Mouse (Mus musculus) hindbrain, embryonic 16.5 days (tissue): ENCODE results near the gene Ctrc. TPM values are rescaled to one million over a fixed set of nuclear protein-coding genes. Genes with fewer than 3 reads are reported as not detected.

Experiments
- ATAC-seq: fragments of 200-750 bp; cut with Nextera tagmentation; 2 replicates; pipeline ENCODE4 v1.8.0; 2017; ENCODE audit warnings: moderate TSS enrichment, moderate library complexity
- H3K27ac ChIP-seq: fragments of 300-500 bp; sonication (generic); 2 replicates; pipeline ENCODE4 v1.5.1; 2014; ENCODE audit warnings: low read depth, mild to moderate bottlenecking, control low read depth, low read length, moderate library complexity
- H3K27me3 ChIP-seq: fragments of 300-500 bp; sonication (generic); replicated peaks from 2 replicates; pipeline ENCODE4 v1.6.1; 2014; ENCODE audit warnings: low read length; ENCODE audit not compliant: control insufficient read depth, insufficient read depth
- H3K36me3 ChIP-seq: fragments of 300-500 bp; sonication (generic); 2 replicates; pipeline ENCODE4 v1.6.1; 2014; ENCODE audit warnings: mild to moderate bottlenecking, low read length, moderate library complexity, mixed read lengths; ENCODE audit not compliant: control insufficient read depth, insufficient read depth
- H3K4me1 ChIP-seq: fragments of 300-500 bp; sonication (generic); 2 replicates; pipeline ENCODE4 v1.6.1; 2014; ENCODE audit warnings: low read depth, low read length; ENCODE audit not compliant: control insufficient read depth, insufficient read depth
- H3K4me2 ChIP-seq: fragments of 300-500 bp; sonication (generic); 2 replicates; pipeline ENCODE4 v1.6.1; 2014; ENCODE audit warnings: mild to moderate bottlenecking, low read length, control low read depth, moderate library complexity
- H3K4me3 ChIP-seq: fragments of 300-500 bp; sonication (generic); 2 replicates; pipeline ENCODE4 v1.5.1; 2014; ENCODE audit warnings: mild to moderate bottlenecking, low read length, control low read depth, moderate library complexity
- H3K9ac ChIP-seq: fragments of 300-500 bp; sonication (generic); 2 replicates; pipeline ENCODE4 v1.6.1; 2014; ENCODE audit warnings: low read depth, mild to moderate bottlenecking, control low read depth, low read length, moderate library complexity
- H3K9me3 ChIP-seq: fragments of 300-500 bp; sonication (generic); 2 replicates; pipeline ENCODE4 v1.6.1; 2014; ENCODE audit warnings: mild to moderate bottlenecking, low read length, moderate library complexity; ENCODE audit not compliant: control insufficient read depth
- WGBS: fragments of 180-500 bp; shearing (Covaris S2); extraction: QIAGEN DNeasy Blood & Tissue Kit; methylation state at CpG from one replicate; pipeline ENCODE4 v1.1.7; 2014; 5-methylcytosine and 5-hydroxymethylcytosine counted together
- polyA plus RNA-seq: library from polyadenylated mRNA; unstranded; fragments of >200 nt; fragmentation: Nextera tagmentation; extraction: Ambion mirVana; gene quantifications from 2 replicates; pipeline ENCODE4 v1.2.1, GENCODE M21; 2015

Ctrc gene
- polyA plus RNA-seq, 1 experiment from 2014 or later, result not detected

DNA sequence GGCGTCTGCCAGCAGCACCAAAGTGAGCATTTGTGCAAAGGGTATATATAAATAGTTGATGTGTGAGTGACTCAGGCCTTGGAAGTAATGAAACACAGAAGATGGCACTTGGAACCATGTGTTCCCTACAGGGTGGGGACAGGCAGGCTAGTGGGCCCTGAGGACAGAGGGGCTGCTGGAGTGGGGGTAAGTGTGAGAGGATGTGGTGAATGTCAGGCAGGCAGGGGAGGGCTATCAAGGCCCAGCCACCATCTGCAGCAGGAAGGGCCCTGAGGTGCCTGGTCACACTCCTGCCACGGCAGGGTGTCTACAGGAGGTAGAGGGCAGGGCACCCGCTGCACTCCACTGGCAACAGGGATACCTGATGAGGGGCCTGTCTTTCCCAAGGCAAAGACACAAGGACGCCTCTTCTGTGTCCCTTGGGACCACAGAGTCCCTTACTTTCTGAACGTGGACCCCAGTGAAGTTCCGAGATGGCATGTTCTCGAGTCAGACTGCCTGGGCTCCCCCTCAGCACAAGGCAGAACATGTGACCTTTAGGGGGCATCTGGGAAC is 17.6 kb upstream of the Ctrc start:
- Histone ChIP-seq H3K4me2 (no peak overlapping the region), H3K36me3 (peaks cover 14% of the 10 kb centered on the region; the same call in 1 of the 2 replicates), H3K27ac (no peak overlapping the region), H3K9ac (no peak overlapping the region), H3K4me1 (peaks cover 11% of the 10 kb centered on the region), H3K9me3 (no peaks in the 10 kb centered on the region), H3K4me3 (no peak overlapping the region), H3K27me3 (no peaks in the 10 kb centered on the region)
- no peak for ATAC-seq
- WGBS, result 91% methylated on average over 7 of the region's 7 CpGs

DNA sequence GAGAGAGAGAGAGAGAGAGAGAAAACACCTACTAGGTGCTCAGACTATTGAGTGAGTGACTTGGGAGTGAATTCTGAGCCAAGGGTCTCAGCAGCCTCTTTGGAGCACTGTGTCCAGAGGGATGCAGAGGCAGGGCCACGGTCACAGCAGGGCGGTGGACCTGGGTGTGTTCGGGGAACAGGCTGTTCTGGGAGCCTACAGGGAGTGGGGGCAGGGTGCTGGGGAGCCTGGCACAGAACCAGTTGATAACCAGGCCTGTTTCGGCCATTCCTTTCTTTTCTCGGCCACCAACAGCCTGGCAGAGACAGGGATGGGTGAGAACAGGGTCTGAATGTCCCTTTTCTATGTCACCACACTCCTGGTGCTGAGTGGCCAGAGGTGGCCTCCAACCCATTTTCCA is 16.7 kb upstream of the Ctrc start:
- H3K27me3 ChIP-seq, result no peaks in the 10 kb centered on the region
- H3K36me3 ChIP-seq, result peaks cover 14% of the 10 kb centered on the region; the same call in 1 of the 2 replicates
- no peak for ATAC-seq
- 73% methylated on average over 5 of the region's 5 CpGs for WGBS
- H3K9me3 ChIP-seq, result no peaks in the 10 kb centered on the region
- H3K4me3 ChIP-seq, result no peak overlapping the region
- H3K9ac ChIP-seq, result no peak overlapping the region
- H3K4me2 ChIP-seq, result no peak overlapping the region
- H3K4me1 ChIP-seq, result peaks cover 11% of the 10 kb centered on the region
- no peak overlapping the region for H3K27ac ChIP-seq

DNA sequence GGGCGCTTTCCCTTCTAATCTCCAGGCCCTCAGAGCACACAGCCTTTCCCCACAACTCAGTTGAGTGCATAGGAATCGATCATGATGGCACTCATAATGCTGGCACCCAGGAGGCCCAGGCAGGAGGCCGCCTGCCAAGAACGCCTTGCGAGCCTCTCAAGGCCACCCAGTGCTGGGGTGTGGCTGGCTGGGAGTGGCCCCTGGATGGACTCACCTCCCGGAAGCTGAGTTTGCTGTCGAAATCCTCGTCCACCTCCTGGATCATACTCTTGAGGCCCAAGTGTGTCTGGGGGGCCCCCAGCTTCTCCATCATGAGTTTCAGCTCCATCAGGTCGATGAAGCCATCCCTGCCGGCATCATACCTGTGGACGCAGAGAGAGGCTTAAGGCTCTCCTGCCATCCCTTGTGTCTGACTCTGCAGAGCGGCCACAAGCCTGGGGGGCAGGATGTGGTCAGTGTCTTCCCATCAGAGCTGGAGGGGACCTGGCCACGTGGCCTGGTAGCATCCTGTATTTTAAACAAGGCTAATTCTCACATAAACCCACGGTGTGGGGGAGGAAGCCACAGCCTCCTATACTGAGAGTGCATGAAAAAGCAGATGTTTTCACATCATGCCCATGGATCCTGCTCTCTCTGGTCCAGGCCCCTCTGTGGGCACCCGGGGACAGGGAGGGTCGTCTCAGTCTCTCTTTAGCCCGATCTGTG is 15.6 kb upstream of the Ctrc start:
- no peak for ATAC-seq
- Histone ChIP-seq H3K4me3 (no peak overlapping the region), H3K4me2 (no peak overlapping the region), H3K36me3 (peaks cover 14% of the 10 kb centered on the region), H3K9me3 (no peaks in the 10 kb centered on the region), H3K27ac (no peak overlapping the region), H3K27me3 (no peaks in the 10 kb centered on the region), H3K9ac (no peak overlapping the region), H3K4me1 (peaks cover 4% of the 10 kb centered on the region)
- WGBS, result 93% methylated on average over 17 of the region's 17 CpGs

DNA sequence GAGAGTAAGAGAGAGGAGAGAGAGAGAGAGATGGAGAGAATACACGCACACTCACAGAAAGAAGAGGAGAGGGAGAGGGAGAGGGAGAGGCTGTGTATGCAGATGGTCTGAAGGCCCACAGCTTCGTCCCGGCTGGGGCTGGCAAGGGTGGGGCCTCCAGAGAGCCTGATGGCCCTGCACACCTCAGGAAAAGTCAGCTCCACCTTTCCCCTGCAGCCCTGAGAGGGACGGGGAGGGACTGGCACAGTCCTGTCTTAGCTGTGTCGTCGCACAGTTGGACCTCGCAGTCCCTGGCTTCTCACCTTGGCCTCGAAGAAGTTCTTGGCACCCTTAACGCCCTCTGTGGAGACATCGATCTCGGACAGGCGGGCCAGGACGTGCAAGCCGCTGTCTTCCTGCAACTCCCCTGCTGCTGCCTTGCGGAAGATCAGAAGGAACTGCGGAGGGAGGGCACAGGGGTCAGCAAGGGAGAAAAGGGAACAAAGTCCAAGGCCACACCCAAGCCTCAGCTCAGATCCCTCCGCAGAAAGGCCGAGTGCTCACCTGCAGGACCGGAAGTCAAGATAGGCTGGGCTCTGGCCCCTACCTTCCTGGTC is 14.2 kb upstream of the Ctrc start:
- H3K9me3 ChIP-seq, result no peaks in the 10 kb centered on the region
- peaks cover 3% of the 10 kb centered on the region; the same call in 1 of the 2 replicates for H3K4me1 ChIP-seq
- ATAC-seq, result no peak
- no peak overlapping the region for H3K4me3 ChIP-seq
- H3K36me3 ChIP-seq, result peaks cover 14% of the 10 kb centered on the region
- no peak overlapping the region for H3K9ac ChIP-seq
- H3K27ac ChIP-seq, result no peak overlapping the region
- H3K27me3 ChIP-seq, result no peaks in the 10 kb centered on the region
- 73% methylated on average over 19 of the region's 19 CpGs for WGBS
- H3K4me2 ChIP-seq, result no peak overlapping the region

DNA sequence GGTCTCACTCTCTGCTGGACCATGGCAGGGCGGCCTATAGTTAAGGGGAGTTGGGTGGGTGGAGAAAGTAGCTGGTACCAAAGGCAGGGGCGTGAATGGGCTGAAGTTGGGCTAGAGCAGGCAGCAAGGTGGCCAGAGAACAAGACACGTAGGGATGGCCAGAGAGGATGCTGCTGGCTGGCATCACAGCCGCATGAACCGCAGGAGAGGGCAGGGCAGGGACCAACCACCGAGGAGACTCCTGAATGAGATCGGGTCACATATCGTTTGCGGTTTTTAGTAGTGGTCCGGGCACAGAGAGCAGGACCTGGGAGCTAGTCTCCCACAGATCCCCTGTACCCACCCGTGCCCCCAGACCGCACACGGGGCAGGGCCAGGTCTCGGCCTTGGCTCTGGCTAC is 13.2 kb upstream of the Ctrc start:
- no peak for ATAC-seq
- WGBS, result 93% methylated on average over 14 of the region's 14 CpGs

DNA sequence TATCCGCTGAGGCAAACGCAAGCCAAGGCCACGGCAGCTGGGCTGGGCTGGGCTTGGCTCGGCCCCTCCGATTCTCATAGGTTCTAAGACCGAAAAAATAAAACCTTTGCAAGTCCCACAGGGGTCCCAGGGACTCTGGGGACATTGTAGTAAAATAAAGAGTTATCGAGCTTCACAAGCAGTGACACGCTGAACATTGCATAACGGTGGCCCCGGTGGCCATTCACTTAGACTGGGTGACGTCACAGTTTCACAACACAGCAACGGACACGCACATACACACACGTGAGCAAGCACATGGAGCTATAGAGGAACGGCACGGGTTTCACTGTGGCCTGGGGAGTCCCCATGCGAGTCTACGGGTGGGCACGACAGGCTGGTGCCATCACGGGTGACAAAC is 12.3 kb upstream of the Ctrc start:
- peaks cover 3% of the 10 kb centered on the region; the same call in 1 of the 2 replicates for H3K4me1 ChIP-seq
- H3K27ac ChIP-seq, result no peak overlapping the region
- H3K9ac ChIP-seq, result no peak overlapping the region
- 91% methylated on average over 20 of the region's 20 CpGs for WGBS
- no peak overlapping the region for H3K4me3 ChIP-seq
- H3K4me2 ChIP-seq, result no peak overlapping the region
- H3K9me3 ChIP-seq, result no peaks in the 10 kb centered on the region
- no peak for ATAC-seq
- H3K27me3 ChIP-seq, result no peaks in the 10 kb centered on the region
- peaks cover 12% of the 10 kb centered on the region for H3K36me3 ChIP-seq

More for the DNA sequence above, 13.2 kb upstream of the Ctrc start:
- Histone ChIP-seq H3K4me2 (no peak overlapping the region), H3K27ac (no peak overlapping the region), H3K4me1 (peaks cover 3% of the 10 kb centered on the region; the same call in 1 of the 2 replicates), H3K36me3 (peaks cover 14% of the 10 kb centered on the region), H3K9ac (no peak overlapping the region), H3K27me3 (no peaks in the 10 kb centered on the region), H3K9me3 (no peaks in the 10 kb centered on the region), H3K4me3 (no peak overlapping the region)

DNA sequence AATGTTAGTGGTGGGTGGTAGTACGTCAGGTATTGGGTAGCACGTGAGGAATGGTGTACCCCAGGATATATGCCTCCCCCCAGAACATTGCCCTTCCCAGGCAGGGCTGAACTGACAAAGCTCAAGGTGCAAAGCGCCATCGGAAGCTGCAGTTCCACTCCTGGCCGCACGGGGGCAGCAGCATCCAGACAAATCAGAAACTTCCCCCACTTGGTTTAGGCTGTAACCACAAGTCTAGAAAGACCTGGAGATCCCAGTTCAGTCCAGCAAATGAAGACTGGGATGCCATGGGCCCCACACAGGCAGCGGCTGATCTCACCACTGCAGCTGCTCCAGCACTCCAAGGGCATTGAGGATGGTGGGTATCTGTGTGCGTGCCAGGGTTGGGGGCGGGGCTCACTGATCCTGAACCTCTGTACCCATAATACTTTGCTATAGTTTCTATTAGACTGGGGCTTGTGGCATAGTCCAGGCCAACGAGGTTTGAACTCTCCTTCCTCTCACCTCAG is 11.3 kb upstream of the Ctrc start:
- Histone ChIP-seq H3K27me3 (no peaks in the 10 kb centered on the region), H3K4me3 (no peak overlapping the region), H3K4me1 (peaks cover 3% of the 10 kb centered on the region; the same call in 1 of the 2 replicates), H3K27ac (no peak overlapping the region), H3K9me3 (no peaks in the 10 kb centered on the region), H3K9ac (no peak overlapping the region; the same call in 1 of the 2 replicates), H3K36me3 (peaks cover 12% of the 10 kb centered on the region), H3K4me2 (no peak overlapping the region; the same call in 1 of the 2 replicates)
- 10% methylated on average over 10 of the region's 10 CpGs for WGBS
- peak; percentile 57 for ATAC-seq

DNA sequence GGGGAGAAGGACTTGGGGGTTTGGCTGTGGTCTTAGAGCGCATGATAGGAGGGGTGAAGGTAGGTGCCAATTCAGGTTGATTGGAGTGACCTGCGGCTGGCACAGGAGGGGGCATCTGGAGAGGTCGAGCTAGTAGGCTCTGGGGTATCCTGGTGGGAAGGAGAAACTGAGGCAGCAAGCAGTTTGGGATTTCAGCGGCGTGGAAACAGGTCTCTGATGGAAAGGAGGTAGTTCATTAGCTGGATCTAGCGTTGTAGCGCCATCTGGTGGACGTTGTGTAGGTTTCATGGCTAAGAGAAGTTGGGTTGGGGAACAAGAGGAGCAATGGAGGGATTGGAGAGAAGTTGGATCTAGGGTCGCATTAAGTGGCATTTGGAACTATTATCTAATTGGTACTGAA is 7.3 kb upstream of the Ctrc start:
- Histone ChIP-seq H3K27ac (no peak overlapping the region), H3K4me2 (no peak overlapping the region), H3K9ac (no peak overlapping the region), H3K36me3 (no peaks in the 10 kb centered on the region; the same call in 1 of the 2 replicates), H3K4me1 (peaks cover 3% of the 10 kb centered on the region; the same call in 1 of the 2 replicates), H3K9me3 (no peaks in the 10 kb centered on the region), H3K4me3 (no peak overlapping the region), H3K27me3 (no peaks in the 10 kb centered on the region)
- WGBS, result 78% methylated on average over 9 of the region's 9 CpGs
- no peak for ATAC-seq

DNA sequence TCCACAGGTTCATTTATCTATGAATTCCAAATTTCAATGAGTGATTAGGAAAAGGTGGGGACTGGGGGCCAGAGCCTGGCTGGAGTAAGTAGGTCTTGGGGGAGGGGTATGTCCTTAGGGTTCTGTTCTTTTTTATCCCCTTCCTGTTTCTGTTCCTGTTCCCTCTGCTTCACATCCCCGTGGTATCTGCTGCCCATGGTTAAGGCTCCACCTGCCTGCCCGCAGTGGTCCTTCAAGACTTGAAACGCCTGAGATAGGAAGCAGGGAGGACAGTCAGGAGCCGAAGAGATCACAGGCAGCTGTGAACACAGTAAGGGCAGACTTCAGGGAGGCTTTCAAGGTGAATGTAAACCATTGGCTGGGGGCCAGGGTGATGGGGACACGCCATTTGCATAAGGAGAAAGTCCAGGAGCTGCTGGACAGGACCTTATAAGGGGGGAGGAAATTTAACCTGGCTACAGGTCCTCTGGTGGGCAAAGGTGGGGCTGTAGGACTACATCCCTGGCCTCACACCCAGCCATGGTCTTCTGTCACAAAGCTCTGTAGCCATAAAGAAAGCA is 11.5 kb downstream of the Ctrc start:
- Histone ChIP-seq H3K36me3 (no peaks in the 10 kb centered on the region), H3K4me1 (no peaks in the 10 kb centered on the region), H3K9me3 (no peaks in the 10 kb centered on the region), H3K9ac (no peak overlapping the region), H3K4me3 (no peak overlapping the region), H3K4me2 (no peak overlapping the region), H3K27ac (no peak overlapping the region), H3K27me3 (no peaks in the 10 kb centered on the region)
- no peak for ATAC-seq
- WGBS, result 74% methylated on average over 5 of the region's 5 CpGs
